Mouse (Mus musculus) neural tube, embryonic 12.5 days (tissue): ENCODE results near the gene Gm8947. TPM values are rescaled to one million over a fixed set of nuclear protein-coding genes. Genes with fewer than 3 reads are reported as not detected.
"Not testable (repeated sequence)": the region's sequence is repeated elsewhere in the genome, so short reads cannot be mapped to it uniquely, and the experiment has no call there.

Experiments used
- ATAC-seq: fragments of 200-750 bp; cut with Nextera tagmentation; 2 replicates; pipeline ENCODE4 v1.8.0; 2017; ENCODE audit warnings: low read depth, mild to moderate bottlenecking, moderate TSS enrichment, moderate library complexity; ENCODE audit not compliant: low FRiP score
- H3K27ac ChIP-seq: fragments of 300-500 bp; sonication (generic); 2 replicates; pipeline ENCODE4 v1.5.1; 2016
- H3K27me3 ChIP-seq: fragments of 300-500 bp; sonication (generic); replicated peaks from 2 replicates; pipeline ENCODE4 v1.6.1; 2016; ENCODE audit warnings: mild to moderate bottlenecking
- H3K36me3 ChIP-seq: fragments of 300-500 bp; sonication (generic); 2 replicates; pipeline ENCODE4 v1.6.1; 2016; ENCODE audit warnings: mild to moderate bottlenecking
- H3K4me1 ChIP-seq: fragments of 300-500 bp; sonication (generic); 2 replicates; pipeline ENCODE4 v1.6.1; 2016
- H3K4me2 ChIP-seq: fragments of 300-500 bp; sonication (generic); replicated peaks from 2 replicates; pipeline ENCODE4 v1.6.1; 2016; ENCODE audit warnings: mild to moderate bottlenecking
- H3K4me3 ChIP-seq: fragments of 300-500 bp; sonication (generic); 2 replicates; pipeline ENCODE4 v1.5.1; 2016
- H3K9ac ChIP-seq: fragments of 300-500 bp; sonication (generic); 2 replicates; pipeline ENCODE4 v1.6.1; 2016; ENCODE audit warnings: mild to moderate bottlenecking
- H3K9me3 ChIP-seq: fragments of 300-500 bp; sonication (generic); 2 replicates; pipeline ENCODE4 v1.6.1; 2016; ENCODE audit warnings: mild to moderate bottlenecking
- WGBS: fragments of 180-500 bp; shearing (Covaris S2); methylation state at CpG from one replicate; pipeline ENCODE4 v1.1.7; 2016; 5-methylcytosine and 5-hydroxymethylcytosine counted together
- polyA plus RNA-seq: library from polyadenylated mRNA; unstranded; fragments of >200 nt; fragmentation: Nextera tagmentation; extraction: Ambion mirVana; gene quantifications from 2 replicates; pipeline ENCODE4 v1.2.1, GENCODE M21; 2016

Gene Gm8947
- polyA plus RNA-seq, 1 experiment from 2014 or later, result 0.28 TPM

DNA sequence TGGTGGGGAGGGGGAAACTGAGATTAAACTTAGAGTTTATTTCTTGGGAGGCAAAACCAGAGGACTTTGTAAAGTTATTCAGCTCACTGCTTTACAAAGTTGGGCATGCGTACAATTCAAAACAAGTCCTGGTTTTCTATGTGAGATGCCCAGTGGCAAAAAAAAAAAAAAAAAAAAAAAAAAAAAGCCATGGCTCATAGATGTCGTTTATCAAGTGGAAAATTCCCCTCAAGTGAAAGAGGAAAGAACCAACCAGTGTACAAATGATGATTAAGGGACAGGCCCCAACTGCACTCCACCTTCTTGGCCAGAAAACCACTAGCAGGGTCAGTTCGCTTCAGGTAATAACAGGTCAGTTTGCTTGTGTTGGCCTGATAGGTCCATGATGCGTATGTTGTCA is 3.7 kb upstream of the Gm8947 start:
- H3K27ac ChIP-seq, result no peak overlapping the region
- no peaks in the 10 kb centered on the region for H3K36me3 ChIP-seq
- H3K4me3 ChIP-seq, result no peak overlapping the region
- H3K4me2 ChIP-seq, result no peak overlapping the region
- no peaks in the 10 kb centered on the region for H3K9me3 ChIP-seq
- no peaks in the 10 kb centered on the region for H3K27me3 ChIP-seq
- 89% methylated on average over 4 of the region's 4 CpGs for WGBS
- no peaks in the 10 kb centered on the region for H3K4me1 ChIP-seq
- no peak overlapping the region for H3K9ac ChIP-seq
- ATAC-seq, result no peak

DNA sequence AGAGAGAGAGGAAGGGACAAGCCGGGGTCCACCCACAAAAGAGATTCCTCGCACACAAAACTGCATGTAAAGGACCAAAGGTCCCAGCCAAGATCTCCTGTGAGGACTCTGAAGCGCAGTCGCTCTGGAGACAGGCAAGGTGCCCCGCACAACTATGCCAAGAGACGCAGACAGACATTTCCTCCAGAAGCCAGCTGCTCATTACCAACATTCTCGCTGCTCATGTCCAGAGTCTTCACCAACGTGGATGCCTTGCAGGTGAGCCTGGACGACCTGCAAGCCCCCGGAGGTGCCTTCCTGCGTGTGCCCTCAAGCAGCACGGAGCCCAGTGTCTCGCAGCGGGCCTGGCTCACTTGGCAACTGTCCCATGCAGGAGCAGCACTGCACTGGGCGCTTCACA is 563 bp downstream of the Gm8947 start:
- H3K9me3 ChIP-seq, H3K4me3 ChIP-seq, H3K27ac ChIP-seq, ATAC-seq, H3K4me1 ChIP-seq, H3K9ac ChIP-seq, H3K36me3 ChIP-seq, H3K4me2 ChIP-seq, H3K27me3 ChIP-seq: not testable (repeated sequence)
- WGBS, result 94% methylated on average over 15 of the region's 15 CpGs

DNA sequence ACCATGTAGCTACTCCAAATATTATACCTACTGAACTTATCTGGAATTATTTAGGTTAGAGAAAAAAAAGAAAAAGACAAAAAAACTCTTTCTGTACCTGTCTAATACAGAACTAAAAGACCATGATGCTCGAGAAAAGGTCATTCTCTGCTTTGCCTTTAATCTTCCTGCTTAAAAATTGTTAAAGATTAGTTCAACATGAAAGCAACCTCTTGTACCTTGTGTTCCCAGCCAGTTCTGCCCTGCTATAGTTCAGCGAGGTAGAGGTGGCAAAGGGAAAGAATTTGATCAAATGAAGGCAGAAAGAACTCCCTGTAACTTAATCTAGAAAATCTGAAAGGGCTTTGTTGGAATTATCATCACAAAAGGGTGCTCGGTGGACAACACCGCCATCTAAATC is 3.8 kb downstream of the Gm8947 start:
- 71% methylated on average over 4 of the region's 4 CpGs for WGBS
- not testable (repeated sequence) for H3K9me3 ChIP-seq, ATAC-seq, H3K9ac ChIP-seq, H3K36me3 ChIP-seq, H3K4me1 ChIP-seq, H3K27ac ChIP-seq, H3K4me2 ChIP-seq, H3K4me3 ChIP-seq, H3K27me3 ChIP-seq

DNA sequence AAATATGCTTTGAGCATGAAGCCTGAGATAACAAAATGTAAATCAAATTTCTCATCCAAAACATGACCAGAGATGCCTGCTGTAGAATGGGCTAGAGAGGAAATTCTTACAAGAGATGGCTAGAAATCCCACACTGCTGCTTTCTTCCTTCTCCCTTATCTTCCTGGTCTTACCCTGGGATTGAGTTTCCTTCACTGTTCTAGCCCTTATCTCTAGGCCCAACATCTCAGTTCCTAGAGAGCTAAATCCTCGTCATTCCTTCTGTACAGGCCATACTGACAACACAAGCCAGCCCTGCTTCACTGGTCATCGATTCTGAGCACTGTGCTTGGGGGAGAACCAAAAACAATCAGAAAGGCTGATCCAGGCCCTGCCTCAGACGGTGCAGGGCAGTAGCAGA is 4.5 kb downstream of the Gm8947 start:
- not testable (repeated sequence) for ATAC-seq, H3K27me3 ChIP-seq, H3K9ac ChIP-seq, H3K4me1 ChIP-seq, H3K4me2 ChIP-seq, H3K27ac ChIP-seq, H3K9me3 ChIP-seq, H3K36me3 ChIP-seq, H3K4me3 ChIP-seq
- 93% methylated on average over 3 of the region's 3 CpGs for WGBS

DNA sequence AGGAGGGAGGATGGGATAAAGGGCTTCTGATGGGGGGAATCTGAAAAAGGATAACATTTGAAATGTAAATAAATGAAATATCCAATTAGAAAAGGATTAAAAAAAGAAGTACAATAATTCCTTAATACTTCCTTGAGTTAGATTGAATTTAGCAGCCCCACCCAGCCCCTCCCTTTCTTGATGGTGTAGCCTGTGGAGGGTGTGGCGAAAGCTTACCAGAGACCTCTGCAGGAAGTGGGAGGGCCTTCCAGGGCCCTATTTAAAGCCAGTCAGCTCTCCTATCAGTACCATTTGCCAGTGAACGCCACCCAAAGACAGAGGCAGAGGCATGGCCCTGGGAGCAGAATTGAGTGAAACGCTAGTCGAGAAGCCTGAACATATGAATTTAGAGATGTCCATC is 5.9 kb downstream of the Gm8947 start, which contains the start of gene Gm47995:
TSS of gene Gm47995 (plus strand) at position 329 of the 400 bp plus-strand sequence.
- WGBS, result 88% methylated on average over 4 of the region's 4 CpGs
- not testable (repeated sequence) for H3K27ac ChIP-seq, H3K4me3 ChIP-seq, H3K36me3 ChIP-seq, H3K4me1 ChIP-seq, H3K9me3 ChIP-seq, ATAC-seq, H3K4me2 ChIP-seq, H3K27me3 ChIP-seq, H3K9ac ChIP-seq

DNA sequence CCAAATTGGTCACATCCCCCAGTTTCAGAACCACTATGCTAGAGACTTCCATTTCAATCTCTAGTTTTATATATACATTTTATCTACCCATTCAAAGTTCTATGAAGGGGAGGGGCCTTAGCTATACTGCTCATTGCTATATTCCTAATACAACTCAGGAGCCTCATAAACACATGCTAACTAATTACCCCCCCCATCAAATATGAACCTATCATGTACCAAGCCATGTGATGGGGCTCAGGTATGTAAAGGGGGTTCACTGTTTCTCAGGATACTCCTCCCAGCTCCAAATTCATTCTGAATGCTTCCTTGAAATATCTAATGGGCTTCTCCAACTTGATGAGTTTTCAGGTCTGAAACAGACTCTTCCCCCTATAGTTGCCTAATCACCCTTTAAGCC is 8.4 kb downstream of the Gm8947 start:
- not testable (repeated sequence) for ATAC-seq, H3K9ac ChIP-seq, H3K4me1 ChIP-seq, H3K27ac ChIP-seq, H3K27me3 ChIP-seq, H3K36me3 ChIP-seq, H3K4me2 ChIP-seq, H3K9me3 ChIP-seq, H3K4me3 ChIP-seq

DNA sequence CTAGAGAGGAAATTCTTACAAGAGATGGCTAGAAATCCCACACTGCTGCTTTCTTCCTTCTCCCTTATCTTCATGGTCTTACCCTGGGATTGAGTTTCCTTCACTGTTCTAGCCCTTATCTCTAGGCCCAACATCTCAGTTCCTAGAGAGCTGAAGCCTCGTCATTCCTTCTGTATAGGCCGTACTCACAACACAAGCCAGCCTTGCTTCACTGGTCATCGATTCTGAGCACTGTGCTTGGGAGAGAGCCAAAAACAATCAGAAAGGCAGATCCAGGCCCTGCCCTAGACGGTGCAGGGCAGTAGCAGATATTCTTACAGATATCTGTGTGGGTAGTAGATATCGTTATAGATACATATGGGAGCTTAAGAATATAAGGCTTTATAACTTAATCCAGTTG is 10.6 kb downstream of the Gm8947 start:
- ATAC-seq, H3K9me3 ChIP-seq, H3K27ac ChIP-seq, H3K4me1 ChIP-seq, H3K4me2 ChIP-seq, H3K9ac ChIP-seq, H3K4me3 ChIP-seq, H3K36me3 ChIP-seq, H3K27me3 ChIP-seq: not testable (repeated sequence)
- WGBS, result 87% methylated on average over 4 of the region's 5 CpGs

DNA sequence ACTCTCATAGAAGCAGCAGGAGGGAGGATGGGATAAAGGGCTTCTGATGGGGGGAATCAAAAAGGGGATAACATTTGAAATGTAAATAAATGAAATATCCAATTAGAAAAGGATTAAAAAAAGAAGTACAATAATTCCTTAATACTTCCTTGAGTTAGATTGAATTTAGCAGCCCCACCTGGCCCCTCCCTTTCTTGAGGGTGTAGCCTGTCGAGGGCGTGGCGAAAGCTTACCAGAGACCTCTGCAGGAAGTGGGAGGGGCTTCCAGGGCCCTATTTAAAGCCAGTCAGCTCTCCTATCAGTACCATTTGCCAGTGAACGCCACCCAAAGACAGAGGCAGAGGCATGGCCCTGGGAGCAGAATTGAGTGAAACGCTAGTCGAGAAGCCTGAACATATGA is 11.6 kb downstream of the Gm8947 start, which contains the start of gene 3110040M04Rik:
TSS of gene 3110040M04Rik (plus strand) at position 304 of the 400 bp plus-strand sequence.
- H3K4me3 ChIP-seq, H3K27me3 ChIP-seq: not testable (repeated sequence)

DNA sequence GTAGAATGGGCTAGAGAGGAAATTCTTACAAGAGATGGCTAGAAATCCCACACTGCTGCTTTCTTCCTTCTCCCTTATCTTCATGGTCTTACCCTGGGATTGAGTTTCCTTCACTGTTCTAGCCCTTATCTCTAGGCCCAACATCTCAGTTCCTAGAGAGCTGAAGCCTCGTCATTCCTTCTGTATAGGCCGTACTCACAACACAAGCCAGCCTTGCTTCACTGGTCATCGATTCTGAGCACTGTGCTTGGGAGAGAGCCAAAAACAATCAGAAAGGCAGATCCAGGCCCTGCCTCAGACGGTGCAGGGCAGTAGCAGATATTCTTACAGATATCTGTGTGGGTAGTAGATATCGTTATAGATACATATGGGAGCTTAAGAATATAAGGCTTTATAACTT is 16.3 kb downstream of the Gm8947 start:
- 87% methylated on average over 4 of the region's 5 CpGs for WGBS
- peak; percentile 25; the same call in 1 of the 2 replicates for ATAC-seq

More for the DNA sequence above, 11.6 kb downstream of the Gm8947 start, which contains the start of gene 3110040M04Rik:
- H3K27ac ChIP-seq, H3K9ac ChIP-seq, H3K9me3 ChIP-seq, H3K4me1 ChIP-seq, H3K4me2 ChIP-seq, H3K36me3 ChIP-seq, ATAC-seq: not testable (repeated sequence)
- no CpG with 5 or more reads among the region's 6 CpGs for WGBS

DNA sequence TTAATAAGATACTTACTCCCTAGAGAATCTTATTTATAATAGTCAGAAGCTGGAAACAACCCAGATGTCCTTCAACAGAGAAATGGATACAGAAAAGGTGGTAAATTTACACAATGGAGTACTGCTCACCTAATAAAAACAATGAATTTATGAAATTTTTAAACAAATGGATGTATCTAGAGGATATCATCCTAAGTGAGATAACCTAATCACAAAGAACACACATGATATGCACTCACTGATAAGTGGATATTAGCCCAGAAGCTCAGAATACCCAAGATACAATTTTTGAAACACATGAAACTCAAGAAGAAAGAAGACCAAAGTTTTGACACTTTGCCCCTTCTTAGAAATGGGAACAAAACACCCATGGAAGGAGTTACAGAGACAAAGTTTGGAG is 16.8 kb downstream of the Gm8947 start:
- H3K4me3 ChIP-seq, H3K9me3 ChIP-seq, H3K27me3 ChIP-seq, ATAC-seq, H3K36me3 ChIP-seq, H3K4me1 ChIP-seq, H3K27ac ChIP-seq, H3K9ac ChIP-seq, H3K4me2 ChIP-seq: not testable (repeated sequence)

More for the DNA sequence above, 16.3 kb downstream of the Gm8947 start:
- H3K9me3 ChIP-seq, H3K4me3 ChIP-seq, H3K27me3 ChIP-seq, H3K9ac ChIP-seq, H3K4me2 ChIP-seq, H3K4me1 ChIP-seq, H3K36me3 ChIP-seq, H3K27ac ChIP-seq: not testable (repeated sequence)

DNA sequence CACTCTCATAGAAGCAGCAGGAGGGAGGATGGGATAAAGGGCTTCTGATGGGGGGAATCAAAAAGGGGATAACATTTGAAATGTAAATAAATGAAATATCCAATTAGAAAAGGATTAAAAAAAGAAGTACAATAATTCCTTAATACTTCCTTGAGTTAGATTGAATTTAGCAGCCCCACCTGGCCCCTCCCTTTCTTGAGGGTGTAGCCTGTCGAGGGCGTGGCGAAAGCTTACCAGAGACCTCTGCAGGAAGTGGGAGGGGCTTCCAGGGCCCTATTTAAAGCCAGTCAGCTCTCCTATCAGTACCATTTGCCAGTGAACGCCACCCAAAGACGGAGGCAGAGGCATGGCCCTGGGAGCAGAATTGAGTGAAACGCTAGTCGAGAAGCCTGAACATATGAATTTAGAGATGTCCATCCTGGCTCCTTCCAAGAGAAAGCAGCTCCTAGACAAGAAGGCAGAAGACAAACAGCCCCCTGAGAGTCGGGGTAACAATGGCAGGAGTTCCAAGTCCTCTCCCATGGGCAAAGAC is 17.7 kb downstream of the Gm8947 start, which contains the start of gene Gm47996:
TSS of gene Gm47996 (plus strand) at position 308 of the 532 bp plus-strand sequence.
- H3K9me3 ChIP-seq, H3K4me1 ChIP-seq, H3K4me3 ChIP-seq, H3K4me2 ChIP-seq, H3K27ac ChIP-seq, H3K27me3 ChIP-seq, H3K9ac ChIP-seq, ATAC-seq, H3K36me3 ChIP-seq: not testable (repeated sequence)
- 92% methylated on average over 4 of the region's 8 CpGs for WGBS

DNA sequence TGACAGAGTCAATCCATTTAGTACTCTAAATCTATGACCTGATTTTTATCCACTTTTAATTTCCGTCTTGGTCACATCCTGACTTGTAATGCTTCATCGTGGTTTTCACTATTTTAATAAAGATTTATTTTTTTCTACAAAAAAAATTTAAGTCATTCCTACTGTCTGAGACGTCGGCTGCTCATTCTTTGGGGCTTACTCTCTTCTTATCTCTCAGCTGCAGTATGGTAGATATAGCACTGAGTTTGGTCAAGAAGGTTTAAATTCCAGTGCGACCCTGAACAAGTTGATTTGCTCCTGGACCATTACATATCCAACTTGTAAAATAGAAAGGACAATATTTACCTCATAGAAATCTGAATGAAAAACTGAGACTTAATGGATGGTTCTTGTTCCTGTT is 19.5 kb downstream of the Gm8947 start:
- WGBS, result 97% methylated on average over 5 of the region's 5 CpGs
- not testable (repeated sequence) for ATAC-seq, H3K4me2 ChIP-seq, H3K4me3 ChIP-seq, H3K27ac ChIP-seq, H3K36me3 ChIP-seq, H3K9me3 ChIP-seq, H3K27me3 ChIP-seq, H3K9ac ChIP-seq, H3K4me1 ChIP-seq

DNA sequence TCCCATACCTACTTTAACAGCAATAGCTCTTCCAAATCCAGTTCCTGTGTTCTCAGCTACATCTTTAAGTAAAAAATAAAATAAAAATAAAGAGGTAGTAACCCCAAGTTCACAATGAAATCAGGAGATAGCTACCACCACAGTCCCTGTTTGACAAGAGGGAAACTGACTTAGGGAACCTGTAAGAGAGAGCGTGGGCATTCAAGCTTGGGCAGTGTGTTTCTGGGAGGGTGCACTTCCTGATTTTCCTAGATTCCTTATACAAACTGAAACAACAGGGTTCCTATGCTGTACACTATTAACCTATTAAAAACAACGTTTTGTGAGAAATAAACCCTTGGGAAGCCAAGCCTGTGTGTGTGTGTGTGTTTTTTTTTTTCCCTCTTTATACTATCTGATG is 22.7 kb downstream of the Gm8947 start:
- no peaks in the 10 kb centered on the region for H3K36me3 ChIP-seq
- no peaks in the 10 kb centered on the region for H3K27me3 ChIP-seq
- no peaks in the 10 kb centered on the region for H3K4me1 ChIP-seq
- no peak for ATAC-seq
- no peak overlapping the region for H3K4me2 ChIP-seq
- no peaks in the 10 kb centered on the region for H3K9me3 ChIP-seq
- H3K9ac ChIP-seq, result no peak overlapping the region
- WGBS, result 71% methylated on average over 2 of the region's 2 CpGs
- H3K27ac ChIP-seq, result no peak overlapping the region
- no peak overlapping the region for H3K4me3 ChIP-seq
